Mouse (Mus musculus): Measurements from ENCODE around the gene Stx8.
A peak's percentile ranks its signal among the peaks of the same experiment; 100 is the strongest.

Gene Stx8

GRCm38 (mm10) chr11:68083562-68083961, 117.6 kb downstream of the Stx8 start:
- DNase-seq (ENCODE audit: low read depth, low spot score), result no peak

GRCm38 (mm10) chr11:68086221-68086620, 120.2 kb downstream of the Stx8 start:
- DNase-seq (ENCODE audit: low read depth, low spot score), result no peak

- DNase-seq (ENCODE audit: low read depth, low spot score), result no peak
Measured at GRCm38 (mm10) chr11:68089426-68089825, 123.4 kb downstream of the Stx8 start.

- no peak for DNase-seq (ENCODE audit: low read depth, low spot score)
Measured at GRCm38 (mm10) chr11:68089885-68090592, 124.0 kb downstream of the Stx8 start.

GRCm38 (mm10) chr11:68091975-68092759, 126.2 kb downstream of the Stx8 start:
- no peak for DNase-seq (ENCODE audit: low read depth, low spot score)

GRCm38 (mm10) chr11:68101598-68101997, 135.6 kb downstream of the Stx8 start:
- no peak for DNase-seq (ENCODE audit: low read depth, low spot score)

GRCm38 (mm10) chr11:68103480-68103879, 137.5 kb downstream of the Stx8 start:
- DNase-seq (ENCODE audit: low read depth, low spot score), result no peak

GRCm38 (mm10) chr11:68106053-68106452, 140.1 kb downstream of the Stx8 start:
- DNase-seq (ENCODE audit: low read depth, low spot score), result no peak

- DNase-seq (ENCODE audit: low read depth, low spot score), result no peak
Measured at GRCm38 (mm10) chr11:68113454-68114100, 147.6 kb downstream of the Stx8 start.

GRCm38 (mm10) chr11:68114202-68114601, 148.2 kb downstream of the Stx8 start:
- no peak for DNase-seq (ENCODE audit: low read depth, low spot score)

GRCm38 (mm10) chr11:68116157-68116556, 150.2 kb downstream of the Stx8 start:
- no peak for DNase-seq (ENCODE audit: low read depth, low spot score)

GRCm38 (mm10) chr11:68117878-68118660, 152.1 kb downstream of the Stx8 start:
- peak; percentile 74 for DNase-seq (ENCODE audit: low read depth, low spot score)

GRCm38 (mm10) chr11:68118679-68119078, 152.7 kb downstream of the Stx8 start:
- no peak for DNase-seq (ENCODE audit: low read depth, low spot score)

GRCm38 (mm10) chr11:68119136-68119535, 153.1 kb downstream of the Stx8 start:
- DNase-seq (ENCODE audit: low read depth, low spot score), result no peak

- DNase-seq (ENCODE audit: low read depth, low spot score), result no peak
Measured at GRCm38 (mm10) chr11:68121260-68121659, 155.3 kb downstream of the Stx8 start.

GRCm38 (mm10) chr11:68121660-68122059, 155.7 kb downstream of the Stx8 start:
- DNase-seq (ENCODE audit: low read depth, low spot score), result no peak

- peak; percentile 28 for DNase-seq (ENCODE audit: low read depth, low spot score)
Measured at GRCm38 (mm10) chr11:68126071-68126470, 160.1 kb downstream of the Stx8 start.

- DNase-seq (ENCODE audit: low read depth, low spot score), result peak; percentile 17
Measured at GRCm38 (mm10) chr11:68134494-68134893, 168.5 kb downstream of the Stx8 start.

GRCm38 (mm10) chr11:68135350-68135749, 169.4 kb downstream of the Stx8 start:
- DNase-seq (ENCODE audit: low read depth, low spot score), result no peak

- no peak for DNase-seq (ENCODE audit: low read depth, low spot score)
Measured at GRCm38 (mm10) chr11:68136687-68137086, 170.7 kb downstream of the Stx8 start.

- no peak for DNase-seq (ENCODE audit: low read depth, low spot score)
Measured at GRCm38 (mm10) chr11:68142296-68142695, 176.3 kb downstream of the Stx8 start.
